Mouse (Mus musculus): ENCODE results near the gene Ppp1cb.

The Ppp1cb gene

DNA sequence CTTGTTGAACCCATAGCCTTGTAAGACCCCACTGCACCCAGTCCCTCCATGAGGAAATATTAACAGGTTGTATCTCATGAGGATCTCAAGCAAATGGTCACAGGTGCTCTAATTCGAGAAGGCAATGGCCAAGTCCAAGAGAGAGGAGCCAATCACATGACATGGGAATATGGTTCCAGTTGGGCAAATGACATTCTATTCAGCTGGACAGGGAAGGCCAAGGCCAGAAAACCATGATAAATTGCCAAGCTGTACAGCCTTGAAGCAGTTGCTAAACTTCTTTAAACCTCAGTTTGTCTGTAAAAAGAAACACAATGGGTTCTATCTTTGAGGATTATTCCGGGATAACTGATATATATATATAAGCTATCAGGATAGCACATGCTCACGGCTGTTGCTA is 14.7 kb upstream of the Ppp1cb start:
- DNase-seq (ENCODE audit: low spot score in 2 of 2) = no peak

GRCm38 (mm10) chr5:32445287-32445921 is 13.2 kb upstream of the Ppp1cb start:
- no peak for DNase-seq (ENCODE audit: low spot score in 2 of 2)

- DNase-seq (ENCODE audit: low spot score in 2 of 2) = no peak
These were observed 12.2 kb upstream of the Ppp1cb start for GRCm38 (mm10) chr5:32446394-32446793.

GRCm38 (mm10) chr5:32446810-32447209 is 11.8 kb upstream of the Ppp1cb start:
- DNase-seq (ENCODE audit: low spot score in 2 of 2) = no peak

DNA sequence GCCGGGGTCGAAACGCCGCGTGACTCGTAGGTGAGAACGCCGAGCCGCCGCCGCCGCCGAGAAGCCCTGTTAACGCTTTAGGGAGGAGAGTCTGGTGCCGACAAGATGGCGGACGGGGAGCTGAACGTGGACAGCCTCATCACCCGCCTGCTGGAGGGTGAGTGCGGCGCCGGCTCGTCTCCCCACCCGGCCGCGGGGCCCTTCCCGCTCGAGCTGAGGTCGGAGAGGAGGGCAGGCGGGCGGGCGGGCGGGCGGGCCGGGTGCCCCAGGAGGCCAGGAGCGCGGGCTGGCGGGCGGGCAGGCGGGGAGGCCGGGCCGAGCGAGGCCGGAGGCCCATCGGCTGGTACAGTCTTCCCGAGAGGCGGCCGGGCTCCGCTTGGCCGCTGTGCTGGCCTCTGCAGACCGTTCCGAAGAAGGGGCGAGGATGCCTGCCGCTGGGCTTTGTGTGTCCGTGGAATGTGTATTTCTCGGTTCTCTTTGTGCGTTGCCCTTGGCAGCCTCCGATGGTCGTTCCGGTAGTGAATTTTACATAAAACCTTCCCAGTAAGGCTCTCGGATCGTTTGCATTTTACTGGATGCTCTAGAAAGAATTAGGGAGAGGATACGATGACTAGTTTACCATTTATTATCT is 723 bp downstream of the Ppp1cb start:
- DNase-seq (ENCODE audit: low spot score in 2 of 2) = peak; percentile 14 to 16

DNA sequence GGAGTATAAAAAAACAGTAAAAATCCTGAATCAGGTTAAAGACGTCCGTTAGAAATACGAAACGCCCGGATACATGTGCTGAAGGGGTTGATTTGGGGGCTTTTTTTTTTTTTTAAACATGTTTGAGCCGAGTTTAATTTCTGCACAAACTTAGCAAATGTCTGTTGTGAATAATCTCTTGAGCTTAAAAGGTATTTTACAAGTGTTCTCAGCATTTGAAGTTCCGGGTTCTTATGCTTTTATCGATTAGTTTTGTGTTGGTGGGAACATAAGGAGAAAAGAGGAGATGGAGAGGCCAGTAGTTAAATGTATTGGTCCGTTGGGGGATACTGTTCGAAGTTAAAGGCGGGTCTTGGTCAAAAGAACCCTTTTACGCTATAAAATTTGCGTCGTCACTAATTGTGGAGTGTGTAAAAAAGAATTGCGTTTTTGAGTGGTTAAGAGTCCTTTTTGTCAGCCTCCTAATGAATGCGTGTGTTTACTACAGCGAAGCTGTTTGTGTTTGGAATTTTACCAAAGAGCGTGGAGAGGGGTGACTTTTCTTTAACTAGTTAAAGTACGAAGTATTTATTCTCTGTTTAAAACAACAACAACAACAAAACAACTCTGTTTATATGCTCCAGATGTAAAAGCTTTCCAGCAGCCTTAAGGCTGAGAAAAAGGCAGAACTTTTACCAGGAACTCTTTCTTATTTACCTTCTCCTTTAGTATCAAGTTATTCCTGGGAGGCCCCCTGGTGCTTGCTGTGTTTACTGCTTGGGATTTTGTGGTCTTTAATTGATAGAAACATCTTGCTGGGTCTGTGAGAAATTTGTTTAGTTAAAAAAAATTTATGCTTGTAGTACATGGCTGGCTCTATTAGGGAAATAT is 1.5 kb downstream of the Ppp1cb start:
- no peak for DNase-seq (ENCODE audit: low spot score in 2 of 2)

GRCm38 (mm10) chr5:32460973-32461372 is 2.3 kb downstream of the Ppp1cb start:
- no peak for DNase-seq (ENCODE audit: low spot score in 2 of 2)

- no peak for DNase-seq (ENCODE audit: low spot score in 2 of 2)
These were observed 13.8 kb downstream of the Ppp1cb start for GRCm38 (mm10) chr5:32472332-32473028.

GRCm38 (mm10) chr5:32473029-32473352 is 14.3 kb downstream of the Ppp1cb start:
- DNase-seq (ENCODE audit: low spot score in 2 of 2) = no peak

GRCm38 (mm10) chr5:32476501-32476900 is 17.9 kb downstream of the Ppp1cb start:
- DNase-seq (ENCODE audit: low spot score in 2 of 2) = no peak

GRCm38 (mm10) chr5:32478972-32479371 is 20.3 kb downstream of the Ppp1cb start:
- no peak for DNase-seq (ENCODE audit: low spot score in 2 of 2)

- no peak for DNase-seq (ENCODE audit: low spot score in 2 of 2)
These were observed 26.8 kb downstream of the Ppp1cb start for GRCm38 (mm10) chr5:32485430-32485829.

- no peak for DNase-seq (ENCODE audit: low spot score in 2 of 2)
These were observed 29.4 kb downstream of the Ppp1cb start for GRCm38 (mm10) chr5:32488044-32488443.

DNA sequence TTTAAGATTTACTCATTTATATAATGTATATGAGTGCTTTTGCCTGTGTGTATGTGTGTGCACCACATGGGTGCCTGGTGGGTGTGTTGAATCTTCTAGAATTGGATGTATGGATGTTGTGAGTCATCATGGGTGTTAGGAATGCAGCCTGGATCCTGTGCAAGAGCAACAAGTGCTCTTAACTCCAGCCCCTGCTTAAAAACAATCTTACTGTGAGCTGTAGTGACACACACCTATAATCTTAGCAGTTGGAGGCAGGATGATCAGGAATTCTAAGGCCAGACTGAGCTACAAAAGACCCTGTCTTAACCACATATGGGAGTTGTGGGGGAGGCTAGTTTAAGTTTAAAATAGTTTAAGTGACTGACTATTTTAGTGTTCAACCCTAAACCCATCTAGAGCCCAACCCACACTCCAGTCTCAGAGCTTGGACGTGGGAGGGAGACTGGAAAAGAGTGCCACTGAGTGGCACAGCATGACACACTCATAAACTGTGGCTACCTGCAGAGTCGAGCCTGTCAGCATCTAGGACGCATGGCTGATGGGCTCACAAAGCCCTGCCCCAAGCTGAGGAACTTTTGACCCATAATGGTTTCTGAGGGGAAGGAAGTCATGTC is 35.5 kb downstream of the Ppp1cb start:
- DNase-seq (ENCODE audit: low spot score in 2 of 2) = peak; percentile 7 to 25

- DNase-seq (ENCODE audit: low spot score in 2 of 2) = no peak
These were observed 50.1 kb downstream of the Ppp1cb start for GRCm38 (mm10) chr5:32508766-32509165.

GRCm38 (mm10) chr5:32520381-32520780 is 61.7 kb downstream of the Ppp1cb start:
- peak in 1 of 2 experiments; percentile 19 for DNase-seq (ENCODE audit: low spot score in 2 of 2)

- DNase-seq (ENCODE audit: low spot score in 2 of 2) = no peak
These were observed 90.8 kb downstream of the Ppp1cb start for GRCm38 (mm10) chr5:32549449-32549848.

DNA sequence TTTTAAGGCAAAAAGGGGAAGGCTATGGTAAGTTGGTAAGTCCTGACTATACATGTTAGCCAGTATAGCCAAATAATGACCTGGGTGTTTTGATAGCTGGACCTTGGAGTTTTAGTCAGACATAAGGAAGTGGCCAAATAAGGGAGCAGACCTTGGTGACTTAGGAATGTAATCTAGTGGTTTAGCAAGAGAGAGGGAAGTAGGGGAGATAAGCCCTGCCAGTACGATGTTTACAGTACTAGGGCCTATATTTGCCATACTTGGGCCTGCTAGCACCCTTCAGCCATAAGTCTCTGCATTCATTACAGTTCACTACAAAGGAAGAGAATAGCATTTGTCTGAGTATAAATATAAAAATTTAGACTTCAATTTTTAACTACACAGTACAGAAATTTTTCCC is 106.1 kb downstream of the Ppp1cb start:
- no peak for DNase-seq (ENCODE audit: low spot score in 2 of 2)

Data from frontal cortex, postnatal 25 days (tissue).